Mouse (Mus musculus): ENCODE measurements at regions not wholly inside any gene's neighbourhood (a gene's known extent, or its start where the extent isn't known, plus 50 kb on each side); places are given as distances from the start of the nearest gene placed in this dataset.

- intact Hi-C loops (cut with DNase I), result loop anchor here (5.0 kb wide), 2 partner anchors 150 to 1920 kb away; no protein-coding TSS in a partner anchor
Measured at GRCm38 (mm10) chr2:99236968-99237367, 569.9 kb upstream of the Gm10800 start.
